Mouse (Mus musculus) brain, embryonic 18.5 days (tissue): ENCODE measurements around the gene Eme1.

ENCODE experiments used
- DNase-seq: peaks from one replicate; pipeline ENCODE4 v3.0.0-alpha.2; 2012; ENCODE audit warnings: low read depth, low spot score

Gene Eme1

GRCm38 (mm10) chr11:94597319-94597718 is 56.4 kb downstream of the Eme1 start:
- no peak for DNase-seq

DNA sequence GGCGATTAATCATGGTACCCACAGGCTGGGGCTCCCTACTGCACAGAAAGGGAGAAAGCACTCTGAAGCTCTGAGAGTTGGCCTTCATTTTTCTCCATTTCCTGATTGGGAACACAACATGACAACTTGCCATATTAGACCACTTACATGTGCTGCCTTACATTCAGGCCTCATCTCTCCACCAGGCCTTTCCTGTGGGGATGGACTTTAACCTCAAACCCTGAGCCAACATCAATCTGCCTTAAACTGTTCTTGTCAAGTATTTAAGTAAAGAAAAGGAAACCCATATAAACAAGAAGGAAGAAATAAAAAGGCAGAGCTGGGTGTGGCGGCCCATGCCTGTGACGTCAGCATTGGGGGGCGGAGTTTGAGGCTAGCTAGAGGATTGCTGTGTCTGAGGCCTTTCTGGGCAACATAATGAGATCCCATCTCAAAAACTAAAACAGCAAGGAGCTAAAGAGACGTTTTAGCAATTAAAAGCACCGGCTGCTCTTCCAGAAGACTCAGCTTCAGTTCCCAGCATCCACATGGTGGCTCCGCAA is 57.4 kb downstream of the Eme1 start:
- no peak for DNase-seq
